Mouse (Mus musculus) embryonic facial prominence, embryonic 14.5 days (tissue): Measurements from ENCODE around the gene Eml4. TPM values are rescaled to one million over a fixed set of nuclear protein-coding genes. Genes with fewer than 3 reads are reported as not detected.

Experiments used
- ATAC-seq: fragments of 200-750 bp; cut with Nextera tagmentation; 2 replicates; pipeline ENCODE4 v1.8.0; 2017; ENCODE audit warnings: low read depth, moderate number of reproducible peaks, moderate TSS enrichment
- DNase-seq: peaks from one replicate; pipeline ENCODE4 v3.0.0-alpha.2; 2015; ENCODE audit warnings: low spot score
- H3K27ac ChIP-seq: fragments of 300-500 bp; sonication (generic); replicated peaks from 2 replicates; pipeline ENCODE4 v1.5.1; 2014; ENCODE audit warnings: low read depth, mild to moderate bottlenecking, low read length, moderate library complexity
- H3K27me3 ChIP-seq: fragments of 300-500 bp; sonication (generic); replicated peaks from 2 replicates; pipeline ENCODE4 v1.6.1; 2014; ENCODE audit warnings: low read length; ENCODE audit not compliant: control insufficient read depth, insufficient read depth
- H3K36me3 ChIP-seq: fragments of 300-500 bp; sonication (generic); 2 replicates; pipeline ENCODE4 v1.6.1; 2014; ENCODE audit warnings: low read length, mixed read lengths; ENCODE audit not compliant: control insufficient read depth, insufficient read depth
- H3K4me1 ChIP-seq: fragments of 300-500 bp; sonication (generic); 2 replicates; pipeline ENCODE4 v1.6.1; 2014; ENCODE audit warnings: antibody characterized with exemption, low read length; ENCODE audit not compliant: control insufficient read depth, insufficient read depth
- H3K4me2 ChIP-seq: fragments of 300-500 bp; sonication (generic); 2 replicates; pipeline ENCODE4 v1.6.1; 2014; ENCODE audit warnings: low read depth, mild to moderate bottlenecking, low read length, moderate library complexity, mixed read lengths
- H3K4me3 ChIP-seq: fragments of 300-500 bp; sonication (generic); 2 replicates; pipeline ENCODE4 v1.5.1; 2014; ENCODE audit warnings: low read depth, mild to moderate bottlenecking, low read length
- H3K9ac ChIP-seq: fragments of 300-500 bp; sonication (generic); 2 replicates; pipeline ENCODE4 v1.6.1; 2014; ENCODE audit warnings: low read depth, mild to moderate bottlenecking, low read length, moderate library complexity, mixed read lengths
- H3K9me3 ChIP-seq: fragments of 300-500 bp; sonication (generic); 2 replicates; pipeline ENCODE4 v1.6.1; 2016; ENCODE audit warnings: low read length; ENCODE audit not compliant: control insufficient read depth
- WGBS: fragments of 180-500 bp; shearing (Covaris S2); extraction: QIAGEN DNeasy Blood & Tissue Kit; methylation state at CpG from one replicate; pipeline ENCODE4 v1.1.7; 2014; 5-methylcytosine and 5-hydroxymethylcytosine counted together
- polyA plus RNA-seq: library from polyadenylated mRNA; unstranded; fragments of >200 nt; fragmentation: Nextera tagmentation; extraction: Ambion mirVana; gene quantifications from 2 replicates; pipeline ENCODE4 v1.2.1, GENCODE M21; 2014

Eml4 gene
- polyA plus RNA-seq, 1 experiment from 2014 or later, result 35.3 TPM

DNA sequence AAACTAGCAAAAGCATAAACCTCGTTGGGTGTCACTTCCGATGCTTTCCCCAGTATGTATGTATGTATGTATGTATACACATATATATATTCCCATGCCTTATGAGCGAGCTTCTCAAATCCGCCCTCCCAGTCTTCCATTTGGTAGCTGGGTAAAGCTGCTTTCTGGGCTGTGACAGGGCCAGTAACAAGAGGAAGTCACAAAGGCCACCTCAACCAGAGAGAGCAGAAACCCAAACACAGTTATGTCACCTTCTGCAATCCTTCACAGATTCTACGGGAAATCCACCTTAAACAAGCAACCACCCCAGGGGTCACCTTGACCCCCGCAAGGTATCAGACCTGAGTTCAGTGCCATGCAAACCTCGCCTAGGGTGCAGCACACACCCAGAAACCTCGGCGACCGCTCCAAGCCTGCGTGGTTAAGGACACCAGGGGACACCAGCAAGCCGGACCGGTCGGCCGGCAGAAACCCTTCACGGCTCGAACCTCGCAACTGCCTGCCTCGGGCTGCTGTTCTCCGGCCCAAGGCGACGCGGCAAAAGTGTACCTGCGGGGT, 163.0 kb downstream of the Eml4 start:
- Histone ChIP-seq H3K27ac (peak overlapping the region; percentile 73), H3K9me3 (no peaks in the 10 kb centered on the region), H3K27me3 (no peaks in the 10 kb centered on the region), H3K4me2 (peak overlapping the region; percentile 77), H3K4me3 (peak overlapping the region; percentile 93), H3K9ac (peak overlapping the region; percentile 97), H3K36me3 (no peaks in the 10 kb centered on the region), H3K4me1 (peaks cover 14% of the 10 kb centered on the region)
- 2% methylated on average over 19 of the region's 24 CpGs for WGBS
- DNase-seq (no peak), ATAC-seq (peak; percentile 42)

DNA sequence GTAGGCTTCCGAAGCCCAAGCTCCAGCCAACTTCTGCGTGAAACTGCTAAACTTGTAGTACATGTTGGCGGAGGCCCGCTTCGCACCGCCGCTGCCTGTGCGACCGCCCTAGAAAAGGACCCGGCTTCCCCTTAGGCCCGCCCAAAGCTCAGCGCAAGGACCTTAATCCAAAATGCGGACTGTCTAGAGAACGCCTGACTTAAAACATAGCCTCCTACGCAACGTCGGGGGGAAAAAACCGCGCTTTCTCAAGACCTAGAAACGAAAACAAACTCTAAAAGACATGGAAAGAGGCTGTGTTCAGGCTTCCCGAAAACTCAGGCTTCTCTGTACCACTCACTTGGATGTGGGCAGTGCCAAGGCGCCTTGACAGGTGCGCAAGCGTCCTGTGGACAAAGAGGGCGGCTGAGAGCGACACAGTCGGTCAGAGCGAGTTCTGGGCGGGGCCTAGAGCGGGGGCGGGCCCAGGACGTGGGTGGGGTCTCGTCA, 163.5 kb downstream of the Eml4 start:
- H3K4me2 ChIP-seq, result peak overlapping the region; percentile 77
- no peaks in the 10 kb centered on the region for H3K9me3 ChIP-seq
- ATAC-seq (peak; percentile 99), DNase-seq (peak; percentile 97)
- under 1% methylated on average over 32 of the region's 33 CpGs for WGBS
- no peaks in the 10 kb centered on the region for H3K27me3 ChIP-seq
- H3K36me3 ChIP-seq, result no peaks in the 10 kb centered on the region
- peak overlapping the region; percentile 97 for H3K9ac ChIP-seq
- peak overlapping the region; percentile 93 for H3K4me3 ChIP-seq
- peaks cover 14% of the 10 kb centered on the region for H3K4me1 ChIP-seq
- H3K27ac ChIP-seq, result peak overlapping the region; percentile 73

DNA sequence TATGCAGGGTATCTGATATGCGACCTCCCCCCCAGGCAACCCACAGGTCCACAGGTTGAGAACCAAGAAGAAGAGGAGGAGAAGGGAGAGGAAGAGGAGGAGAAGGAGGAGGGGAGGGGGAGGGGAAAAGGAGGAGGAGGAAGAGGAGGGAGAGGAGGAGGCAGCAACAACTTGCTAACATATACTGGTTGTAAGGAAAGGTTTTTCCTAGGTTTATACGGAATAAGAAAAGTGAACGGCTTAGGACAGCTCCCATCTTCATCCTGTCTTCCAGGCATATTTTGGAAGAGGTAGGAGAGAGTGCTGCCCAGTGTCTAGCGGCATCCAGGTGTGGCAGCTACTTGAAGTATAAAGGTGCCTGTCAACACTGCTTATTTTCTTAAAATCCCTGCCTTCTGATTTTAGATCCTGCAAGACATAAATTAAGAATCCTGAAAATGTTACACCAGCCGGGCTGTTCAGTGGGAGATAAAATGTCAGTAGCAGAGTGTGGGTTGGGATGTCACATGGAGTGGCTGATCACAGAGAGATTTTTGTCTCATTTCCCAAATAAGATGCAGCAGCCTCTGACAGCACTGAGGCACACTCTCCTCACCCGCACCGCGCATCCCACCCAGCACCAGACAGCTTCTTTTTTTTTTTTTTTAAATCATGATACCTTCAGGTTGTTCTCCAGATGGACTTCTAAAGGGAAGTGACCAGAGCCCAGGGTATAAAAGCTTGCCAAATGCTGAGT, 166.7 kb downstream of the Eml4 start, which contains the start of gene Cox7a2l:
TSS of gene Cox7a2l (minus strand) at position 51 of the 736 bp plus-strand sequence.
- Histone ChIP-seq H3K4me2 (no peak within 1 kb of the TSS), H3K4me3 (no peak within 1 kb of the TSS), H3K9me3 (no peaks in the 10 kb centered on the region), H3K36me3 (no peaks in the 10 kb centered on the region), H3K27me3 (no peaks in the 10 kb centered on the region), H3K27ac (no peak within 1 kb of the TSS), H3K4me1 (peaks cover 13% of the 10 kb centered on the region), H3K9ac (no peak within 1 kb of the TSS)
- DNase-seq, result no peak
- no peak for ATAC-seq
- WGBS, result 92% methylated on average over 8 of the region's 8 CpGs

DNA sequence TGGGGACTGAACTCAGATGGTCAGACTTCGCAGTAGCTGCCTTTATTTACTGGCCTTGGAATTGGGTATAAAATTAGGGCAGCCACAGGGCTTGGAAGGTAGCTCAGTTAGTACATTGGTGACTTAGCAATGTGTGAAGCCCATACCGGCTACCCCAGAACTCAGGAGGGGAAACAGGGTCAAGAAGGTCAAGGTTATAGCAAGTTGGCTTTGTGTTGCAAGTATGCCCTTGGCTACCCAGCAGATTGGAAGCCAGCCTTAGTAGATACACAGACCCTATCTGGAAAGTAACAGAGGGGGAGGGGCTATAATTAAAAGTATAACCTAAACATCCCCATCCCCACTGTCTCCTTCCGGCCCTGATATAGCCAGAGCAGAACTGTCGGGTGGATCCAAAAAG, 171.2 kb downstream of the Eml4 start:
- Histone ChIP-seq H3K27me3 (no peaks in the 10 kb centered on the region), H3K4me1 (peaks cover 9% of the 10 kb centered on the region; the same call in 1 of the 2 replicates), H3K9me3 (no peaks in the 10 kb centered on the region), H3K4me3 (no peak overlapping the region), H3K27ac (no peak overlapping the region), H3K36me3 (no peaks in the 10 kb centered on the region), H3K4me2 (no peak overlapping the region), H3K9ac (no peak overlapping the region)
- ATAC-seq (no peak), DNase-seq (no peak)
- 86% methylated on average over 4 of the region's 4 CpGs for WGBS

DNA sequence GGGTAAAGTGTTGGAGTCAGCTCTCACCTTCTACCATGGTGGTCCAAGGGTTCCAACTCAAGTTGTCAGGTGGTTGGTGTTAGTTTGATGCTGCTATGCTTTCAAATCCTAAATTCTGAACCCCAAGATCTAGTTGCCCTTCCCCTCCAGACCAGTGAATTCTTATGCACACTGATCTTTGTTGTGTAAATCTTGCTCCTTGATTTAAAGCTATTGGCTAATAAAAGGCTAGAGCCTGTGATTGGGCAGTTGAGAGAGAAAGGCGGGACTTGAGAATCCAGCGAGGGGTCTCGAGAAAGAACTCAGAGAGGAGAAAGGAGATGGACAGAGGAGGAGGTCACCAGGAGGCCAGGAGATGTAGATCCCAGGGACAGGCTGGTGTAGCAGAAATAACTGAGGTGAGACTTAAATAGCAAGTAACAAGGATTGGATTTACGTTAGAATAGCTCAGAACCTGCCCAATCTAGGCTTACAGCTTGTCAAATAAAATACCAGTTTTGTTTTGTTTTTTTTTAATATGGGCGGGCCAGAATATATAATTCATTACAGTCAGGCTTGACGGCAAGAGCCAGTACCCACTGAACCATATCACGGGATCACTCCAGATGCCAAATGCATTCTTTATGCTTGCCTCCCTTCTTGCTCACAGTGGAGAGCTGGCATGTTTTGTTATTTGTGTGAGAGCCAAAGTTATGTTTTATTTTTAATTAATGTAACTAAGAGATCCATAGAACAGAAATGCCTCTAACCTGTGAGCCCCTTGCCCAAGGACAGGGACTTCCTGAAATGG, 172.1 kb downstream of the Eml4 start:
- no peak overlapping the region for H3K27ac ChIP-seq
- ATAC-seq, result no peak
- H3K4me2 ChIP-seq, result no peak overlapping the region
- H3K36me3 ChIP-seq, result no peaks in the 10 kb centered on the region
- H3K4me3 ChIP-seq, result no peak overlapping the region
- H3K27me3 ChIP-seq, result no peaks in the 10 kb centered on the region
- no peak for DNase-seq
- WGBS, result 68% methylated on average over 7 of the region's 7 CpGs
- peaks cover 18% of the 10 kb centered on the region for H3K4me1 ChIP-seq
- H3K9me3 ChIP-seq, result no peaks in the 10 kb centered on the region
- no peak overlapping the region for H3K9ac ChIP-seq

DNA sequence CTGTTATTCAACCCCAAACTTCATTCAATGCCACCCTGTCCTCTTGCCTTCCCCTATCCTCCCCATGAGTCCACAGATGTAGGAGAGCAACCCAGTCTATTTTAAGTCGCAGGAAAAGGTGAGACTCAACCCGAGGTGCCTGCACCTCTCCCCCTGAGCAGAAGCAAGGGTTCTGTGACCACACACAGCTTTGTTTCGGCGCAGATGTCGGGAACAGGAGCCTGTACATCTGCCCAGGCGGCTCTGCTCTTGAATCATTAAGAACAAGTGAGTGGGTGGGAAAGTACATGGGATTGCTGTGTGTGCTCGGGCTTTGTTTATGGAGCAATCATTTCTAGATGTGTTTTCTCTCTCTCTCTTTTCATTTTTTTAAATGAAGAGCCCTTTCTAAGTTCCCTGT, 174.0 kb downstream of the Eml4 start:
- ATAC-seq (no peak), DNase-seq (no peak)
- H3K4me3 ChIP-seq, result no peak overlapping the region
- no peak overlapping the region for H3K9ac ChIP-seq
- H3K4me1 ChIP-seq, result peaks cover 22% of the 10 kb centered on the region
- H3K4me2 ChIP-seq, result no peak overlapping the region
- H3K9me3 ChIP-seq, result no peaks in the 10 kb centered on the region
- no peaks in the 10 kb centered on the region for H3K36me3 ChIP-seq
- no peaks in the 10 kb centered on the region for H3K27me3 ChIP-seq
- 53% methylated on average over 7 of the region's 7 CpGs for WGBS
- H3K27ac ChIP-seq, result no peak overlapping the region

DNA sequence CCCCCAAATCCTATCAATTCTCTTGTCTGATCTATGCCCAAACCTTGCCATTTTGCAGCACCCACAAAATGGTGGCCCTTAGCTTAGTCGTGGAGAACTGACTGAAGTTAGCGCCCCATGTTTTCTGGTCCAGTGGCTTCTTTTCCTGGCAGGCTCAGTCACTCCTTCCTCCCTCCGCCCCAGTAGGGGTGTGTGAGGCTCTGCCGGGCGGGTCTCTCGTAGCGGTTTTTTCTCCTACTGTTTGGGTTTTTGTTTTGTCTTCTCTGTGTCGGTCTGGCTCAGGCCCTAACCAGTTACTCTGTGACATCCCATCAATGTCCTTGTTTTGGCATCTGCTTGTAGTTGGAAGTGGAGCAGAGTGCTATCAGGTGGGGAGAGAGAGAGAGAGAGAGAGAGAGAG, 174.9 kb downstream of the Eml4 start:
- Histone ChIP-seq H3K9ac (no peak overlapping the region), H3K4me1 (peaks cover 22% of the 10 kb centered on the region), H3K27ac (no peak overlapping the region), H3K4me2 (no peak overlapping the region), H3K4me3 (no peak overlapping the region), H3K36me3 (no peaks in the 10 kb centered on the region), H3K27me3 (no peaks in the 10 kb centered on the region), H3K9me3 (no peaks in the 10 kb centered on the region)
- 12% methylated on average over 8 of the region's 8 CpGs for WGBS
- DNase-seq, result no peak
- no peak for ATAC-seq

DNA sequence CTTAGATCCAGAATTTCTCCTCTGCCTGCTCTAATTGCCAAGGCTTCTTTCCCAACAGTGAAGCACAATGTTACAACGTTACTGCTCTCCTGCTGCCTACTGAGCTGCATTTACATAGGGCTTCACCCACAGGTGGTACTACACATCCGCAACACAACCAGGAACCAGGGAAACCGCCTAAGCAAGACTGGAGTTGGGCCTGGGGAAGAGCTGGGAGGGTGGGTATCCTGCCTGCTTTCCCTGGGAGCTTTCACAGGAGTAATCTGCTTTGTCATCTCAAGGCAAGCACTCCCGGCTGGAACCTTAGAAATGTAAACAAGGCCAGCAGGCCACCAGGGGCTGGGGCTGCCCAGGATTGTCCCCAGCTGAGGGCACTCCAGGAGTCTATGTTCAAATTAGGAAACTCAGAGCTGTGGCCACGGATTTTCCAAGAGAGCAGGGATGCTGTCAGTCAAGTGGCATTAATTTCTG, 175.4 kb downstream of the Eml4 start:
- H3K9ac ChIP-seq, result no peak overlapping the region
- ATAC-seq, result no peak
- no peaks in the 10 kb centered on the region for H3K9me3 ChIP-seq
- WGBS, result 16% methylated on average over 5 of the region's 5 CpGs
- H3K4me3 ChIP-seq, result no peak overlapping the region
- DNase-seq, result no peak
- no peak overlapping the region for H3K4me2 ChIP-seq
- 0 out of 2 replicates have a peak overlapping the region, but pooled peaks have one; percentile 28 for H3K27ac ChIP-seq
- H3K27me3 ChIP-seq, result no peaks in the 10 kb centered on the region
- H3K36me3 ChIP-seq, result no peaks in the 10 kb centered on the region
- H3K4me1 ChIP-seq, result peaks cover 22% of the 10 kb centered on the region
